Mouse (Mus musculus): ENCODE measurements around the gene Nckap5.

Nckap5 gene

DNA sequence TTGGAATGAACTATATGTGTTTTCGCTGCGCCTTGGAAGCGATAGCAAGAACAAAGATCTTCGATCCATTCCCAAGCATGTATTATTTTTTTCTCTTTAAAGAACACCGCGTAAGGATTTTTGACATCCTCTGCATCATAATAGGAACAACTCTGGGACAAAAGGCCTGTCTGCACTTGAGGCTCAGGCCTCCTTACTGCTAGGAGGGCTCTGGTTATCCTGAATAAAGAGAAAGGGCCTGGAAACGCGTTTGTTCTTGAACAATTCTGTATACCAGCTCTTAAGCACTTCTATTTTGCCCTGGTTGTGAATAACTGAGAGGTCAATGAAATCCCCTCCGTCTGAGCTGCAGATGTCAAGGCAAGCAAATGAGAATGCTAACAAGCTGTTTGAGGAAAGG, 937.4 kb downstream of the Nckap5 start:
- DNase-seq (ENCODE audit: low spot score in 2 of 2) = no peak

GRCm38 (mm10) chr1:125870056-125870455, 960.5 kb downstream of the Nckap5 start:
- DNase-seq (ENCODE audit: low spot score in 2 of 2) = no peak

Data from thymus, postnatal 10 days (tissue).